Comparison of ENCODE assay signal across 20 mouse cellular contexts in the genomic region with DNA sequence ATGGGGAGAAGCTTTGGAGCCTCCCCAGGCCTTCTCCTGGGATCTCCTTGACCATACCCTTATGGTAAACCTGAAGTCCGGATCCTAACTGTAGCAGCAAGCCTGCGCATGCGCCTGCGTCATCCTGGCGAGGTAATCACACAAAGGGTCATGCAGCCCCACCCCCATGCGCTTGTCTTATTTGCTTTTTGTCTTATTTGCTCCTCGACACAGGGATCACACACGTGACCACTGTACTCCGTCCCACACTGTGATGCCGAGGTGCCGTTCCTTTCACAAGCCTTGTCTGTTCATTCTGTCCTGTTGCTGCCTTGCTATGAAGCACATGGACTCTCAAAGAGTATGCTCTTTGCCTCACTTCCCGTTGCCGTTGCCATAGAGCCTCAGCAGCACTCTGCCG.
"Had no signal": no experiment of that assay in that cellular context is flagged by ENCODE, and none has a peak within 500 bp of the region (broad histone marks: within the 10 kb centered on the region; RNA-seq: fewer than 3 reads in every experiment).

No protein-coding gene starts in this region.

- H3K4me2 ChIP-seq: liver, embryonic 12.5 days; lung, embryonic 14.5 days; midbrain, embryonic 12.5 days; neural tube, embryonic 13.5 days had no signal

- ATAC-seq: liver, embryonic 12.5 days; midbrain, embryonic 16.5 days had no signal

- DNase-seq: lung, adult 18-20 months; lung, embryonic 14.5 days; lung, postnatal 10 days; lung, postnatal 4 days; midbrain, embryonic 14.5 days; retina, postnatal 1 day; right cerebral cortex, adult 18-20 months; right cerebral cortex, postnatal 25 days; right cerebral cortex, postnatal 4 days; spleen, adult 18-20 months; thymus, adult 2 months; thymus, postnatal 25 days; thymus, postnatal 4 days had no signal

- H3K27ac ChIP-seq: liver, embryonic 12.5 days; liver, embryonic 14.5 days; midbrain, embryonic 10.5 days; midbrain, embryonic 12.5 days; neural tube, embryonic 13.5 days had no signal

- H3K36me3 ChIP-seq: liver, embryonic 12.5 days; midbrain, embryonic 10.5 days; midbrain, embryonic 12.5 days; neural tube, embryonic 13.5 days had no signal

- H3K4me1 ChIP-seq: liver, embryonic 12.5 days had no signal

- H3K9me3 ChIP-seq: liver, embryonic 12.5 days; midbrain, embryonic 10.5 days; midbrain, embryonic 12.5 days; neural tube, embryonic 13.5 days had no signal

- H3K27me3 ChIP-seq: neural tube, embryonic 13.5 days had no signal

- H3K9ac ChIP-seq: liver, embryonic 12.5 days; liver, embryonic 14.5 days; lung, embryonic 14.5 days; midbrain, embryonic 12.5 days; neural tube, embryonic 13.5 days had no signal

- H3K4me3 ChIP-seq: liver, embryonic 12.5 days; midbrain, embryonic 10.5 days; midbrain, embryonic 12.5 days; myocyte; neural tube, embryonic 13.5 days had no signal
